Mouse (Mus musculus): ENCODE results near the gene Ank2. TPM values are rescaled to one million over a fixed set of nuclear protein-coding genes. Genes with fewer than 3 reads are reported as not detected.
"Not testable (repeated sequence)": the region's sequence is repeated elsewhere in the genome, so short reads cannot be mapped to it uniquely, and the experiment has no call there.

The Ank2 gene
- polyA plus RNA-seq, 1 experiment = 5.8 TPM

DNA sequence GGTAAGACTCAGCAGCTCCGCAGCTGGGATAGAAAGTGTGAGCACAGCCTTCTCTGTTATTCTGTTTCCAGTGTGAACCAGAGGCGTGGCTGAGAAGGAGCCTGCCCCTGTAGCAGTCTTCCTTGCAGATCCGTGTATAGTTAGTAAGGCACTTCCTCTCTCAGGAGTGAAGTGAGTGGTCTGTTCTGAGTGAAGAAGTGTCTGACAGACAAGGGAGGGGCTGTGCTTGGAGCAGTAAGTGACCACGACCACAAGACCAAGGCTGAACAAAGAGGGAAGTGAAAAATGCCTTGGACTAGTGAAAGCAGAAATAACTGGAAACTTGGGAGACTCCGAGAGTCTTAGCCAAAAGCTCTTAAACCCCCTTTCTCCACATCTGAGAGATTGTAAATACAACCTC is 143.9 kb downstream of the Ank2 start:
- WGBS = 25% methylated on average over 5 of the region's 5 CpGs
- no peaks in the 10 kb centered on the region for H3K4me1 ChIP-seq (ENCODE audit: control insufficient read depth, insufficient read depth, low read length)
- TF ChIP-seq CTCF (IDR thresholded peaks at IDR 0.05; ENCODE audit: insufficient read depth, low read length) (no peak), POLR2A (IDR thresholded peaks at IDR 0.05; ENCODE audit: borderline replicate concordance, extremely low read depth, low read depth, low read length) (no peak)
- H3K4me3 ChIP-seq (replicated peaks; ENCODE audit: extremely low read depth, low read depth, low read length) = no peak overlapping the region
- DNase-seq = no peak

DNA sequence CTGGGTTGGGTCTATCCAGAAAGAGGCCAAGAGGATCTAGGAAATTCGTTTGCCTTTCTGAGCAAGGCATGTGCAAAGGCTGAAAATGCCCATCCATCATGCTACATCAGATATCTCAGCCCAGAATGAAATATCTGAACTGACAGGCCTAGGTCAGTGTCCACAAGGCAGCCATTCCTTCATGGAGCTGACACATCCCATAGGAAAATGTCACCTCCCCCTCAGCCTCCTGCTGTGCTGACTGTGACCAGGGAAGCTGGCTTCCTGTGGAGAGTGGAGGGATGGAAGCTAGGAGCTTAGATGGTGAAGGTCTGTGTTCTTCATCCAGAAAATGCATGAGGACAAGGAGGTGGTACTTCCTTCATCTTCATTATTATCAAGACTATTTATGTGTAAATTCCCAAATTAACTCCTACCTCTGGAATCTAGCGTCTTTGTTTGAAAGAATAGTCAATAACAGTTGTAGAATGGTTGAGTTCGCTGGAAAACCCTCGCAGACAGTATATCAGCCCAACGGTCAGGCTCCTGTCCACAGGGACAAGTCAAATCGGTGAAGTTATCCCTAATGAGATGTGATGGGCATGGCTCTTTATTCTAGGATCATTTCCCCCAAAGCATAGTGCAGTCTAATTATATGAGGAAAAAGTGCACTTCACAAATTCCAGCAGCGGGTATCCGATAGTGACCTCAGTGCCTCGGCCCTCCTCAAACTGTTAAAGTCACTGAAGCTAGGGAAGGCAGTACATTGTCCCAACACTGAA is 148.4 kb downstream of the Ank2 start:
- WGBS = 84% methylated on average over 9 of the region's 9 CpGs

DNA sequence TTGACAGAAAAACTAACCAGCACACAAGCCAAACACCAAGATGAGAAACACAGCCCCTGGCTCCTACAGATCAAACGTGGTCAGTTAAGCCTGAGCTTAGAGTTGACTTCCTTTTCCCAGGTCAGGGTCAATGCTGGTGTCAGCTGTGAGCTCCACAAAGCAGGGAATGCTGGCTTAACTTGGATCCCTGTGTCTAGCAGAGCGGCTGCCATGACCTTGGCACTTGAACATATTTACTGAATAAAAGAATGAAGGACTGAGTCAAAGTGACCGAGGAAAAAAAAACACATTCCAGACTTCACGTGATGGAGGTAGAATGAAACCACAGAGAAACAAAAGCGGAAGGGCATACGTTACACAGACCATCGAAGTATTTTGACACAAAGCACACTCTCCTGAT is 150.2 kb downstream of the Ank2 start:
- no peak for DNase-seq
- Histone ChIP-seq H3K4me3 (replicated peaks; ENCODE audit: extremely low read depth, low read depth, low read length) (no peak overlapping the region), H3K4me1 (ENCODE audit: control insufficient read depth, insufficient read depth, low read length) (no peaks in the 10 kb centered on the region)
- TF ChIP-seq POLR2A (IDR thresholded peaks at IDR 0.05; ENCODE audit: borderline replicate concordance, extremely low read depth, low read depth, low read length) = no peak
- no peak for TF ChIP-seq CTCF (IDR thresholded peaks at IDR 0.05; ENCODE audit: insufficient read depth, low read length)
- 62% methylated on average over 7 of the region's 7 CpGs for whole genome bisulfite sequencing

More for the DNA sequence above, 148.4 kb downstream of the Ank2 start:
- TF ChIP-seq POLR2A (IDR thresholded peaks at IDR 0.05; ENCODE audit: borderline replicate concordance, extremely low read depth, low read depth, low read length) = no peak
- no peak for TF ChIP-seq CTCF (IDR thresholded peaks at IDR 0.05; ENCODE audit: insufficient read depth, low read length)
- Histone ChIP-seq H3K4me3 (replicated peaks; ENCODE audit: extremely low read depth, low read depth, low read length) (no peak overlapping the region), H3K4me1 (ENCODE audit: control insufficient read depth, insufficient read depth, low read length) (no peaks in the 10 kb centered on the region)
- no peak for DNase-seq

DNA sequence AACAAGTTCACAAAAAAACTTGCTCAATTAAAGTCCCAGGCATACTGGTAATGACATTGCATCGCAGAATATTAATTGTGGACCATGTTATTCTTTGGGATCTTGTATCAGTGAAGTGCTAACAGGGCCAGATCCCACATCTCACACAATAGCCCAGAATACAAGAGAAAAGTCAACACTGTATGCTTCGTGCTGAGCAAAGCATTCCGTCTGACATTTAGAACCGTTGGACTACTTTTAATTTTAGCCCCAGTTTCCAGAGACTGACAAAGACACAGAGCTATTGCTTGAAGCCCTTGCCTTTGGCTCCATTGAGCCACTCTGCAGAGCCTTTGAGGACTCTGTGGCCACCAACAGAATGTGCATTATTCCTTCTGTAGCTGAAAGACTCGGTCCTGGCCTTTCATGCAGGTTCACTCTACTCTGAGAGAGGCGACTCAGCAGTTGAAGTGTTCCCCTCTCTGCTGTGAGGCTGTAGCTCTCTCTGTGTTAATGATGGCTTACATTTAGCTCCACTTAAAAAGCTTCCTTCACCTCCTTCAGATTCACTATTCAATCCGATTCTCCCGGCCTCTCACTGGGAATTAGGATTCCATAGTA is 153.2 kb downstream of the Ank2 start:
- TF ChIP-seq POLR2A (IDR thresholded peaks at IDR 0.05; ENCODE audit: borderline replicate concordance, extremely low read depth, low read depth, low read length) = no peak
- no peak for TF ChIP-seq CTCF (IDR thresholded peaks at IDR 0.05; ENCODE audit: insufficient read depth, low read length)
- no peak overlapping the region for H3K4me3 ChIP-seq (replicated peaks; ENCODE audit: extremely low read depth, low read depth, low read length)
- no peak for DNase-seq
- no peaks in the 10 kb centered on the region for H3K4me1 ChIP-seq (ENCODE audit: control insufficient read depth, insufficient read depth, low read length)
- 73% methylated on average over 8 of the region's 8 CpGs for WGBS

DNA sequence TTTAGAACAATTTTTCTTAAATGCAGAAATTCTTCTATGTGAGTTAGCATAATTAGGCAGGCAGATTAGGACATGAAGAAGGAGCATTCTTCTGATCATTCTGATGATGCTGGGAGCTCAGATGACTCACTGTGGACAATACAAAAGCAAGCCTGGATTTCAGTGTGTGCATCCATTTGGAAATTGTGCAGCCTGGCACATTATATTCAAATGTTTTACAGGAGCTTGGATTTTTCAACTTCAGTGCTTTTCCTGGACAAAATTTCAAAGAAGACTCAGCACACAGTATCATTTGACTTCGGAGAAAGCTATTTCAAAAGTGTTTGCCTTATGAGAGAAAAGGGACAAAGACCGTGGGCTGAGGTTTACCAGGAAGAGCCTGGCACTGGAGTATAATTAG is 157.8 kb downstream of the Ank2 start:
- Histone ChIP-seq H3K4me1 (ENCODE audit: control insufficient read depth, insufficient read depth, low read length) (no peaks in the 10 kb centered on the region), H3K4me3 (replicated peaks; ENCODE audit: extremely low read depth, low read depth, low read length) (no peak overlapping the region)
- TF ChIP-seq POLR2A (IDR thresholded peaks at IDR 0.05; ENCODE audit: borderline replicate concordance, extremely low read depth, low read depth, low read length) = no peak
- TF ChIP-seq CTCF (IDR thresholded peaks at IDR 0.05; ENCODE audit: insufficient read depth, low read length) = no peak
- DNase-seq = no peak
- WGBS = 76% methylated on average over 2 of the region's 2 CpGs

DNA sequence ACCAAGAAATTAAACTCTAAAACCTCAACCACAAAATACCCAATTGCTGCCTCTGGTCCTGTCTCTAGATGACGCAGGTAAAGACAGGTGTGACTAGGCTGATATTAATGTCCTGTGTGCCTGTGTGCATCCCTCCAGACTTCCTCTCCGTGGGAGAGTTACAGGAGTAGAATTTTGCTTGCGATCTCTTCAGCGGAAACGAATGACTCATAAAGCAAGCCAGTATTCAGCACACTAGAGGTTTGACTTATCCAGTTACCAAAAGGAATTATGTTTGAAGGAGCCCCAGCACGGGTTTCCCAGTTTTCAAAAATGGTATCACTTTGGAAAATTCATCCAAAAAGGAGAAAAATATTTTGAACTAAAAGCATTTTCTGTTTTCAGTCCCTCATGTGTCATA is 164.3 kb downstream of the Ank2 start:
- no peak for DNase-seq
- TF ChIP-seq POLR2A (IDR thresholded peaks at IDR 0.05; ENCODE audit: borderline replicate concordance, extremely low read depth, low read depth, low read length) (no peak), CTCF (IDR thresholded peaks at IDR 0.05; ENCODE audit: insufficient read depth, low read length) (no peak)
- H3K4me3 ChIP-seq (replicated peaks; ENCODE audit: extremely low read depth, low read depth, low read length) = no peak overlapping the region
- no peaks in the 10 kb centered on the region for H3K4me1 ChIP-seq (ENCODE audit: control insufficient read depth, insufficient read depth, low read length)
- WGBS = 88% methylated on average over 6 of the region's 6 CpGs

DNA sequence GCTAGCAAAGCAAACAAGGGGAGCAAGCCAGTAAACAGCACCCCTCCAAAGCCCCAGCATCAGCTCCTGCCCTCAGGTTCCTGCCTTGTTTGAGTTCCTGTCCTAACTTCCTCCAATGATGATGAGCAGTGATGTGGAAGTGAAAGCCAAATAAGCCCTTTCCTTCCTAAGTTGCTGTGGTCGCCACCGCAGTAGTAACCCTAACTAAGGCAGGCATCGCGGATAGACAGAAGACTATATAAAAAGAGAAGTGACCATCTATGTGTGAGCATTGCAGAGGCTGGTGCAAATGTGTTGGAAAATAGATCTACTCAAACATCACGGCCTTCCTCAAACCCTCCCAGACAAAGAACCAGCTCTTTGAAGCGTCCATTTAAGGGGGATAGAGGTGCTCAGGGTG is 167.6 kb downstream of the Ank2 start:
- no peaks in the 10 kb centered on the region for H3K4me1 ChIP-seq (ENCODE audit: control insufficient read depth, insufficient read depth, low read length)
- H3K4me3 ChIP-seq (replicated peaks; ENCODE audit: extremely low read depth, low read depth, low read length) = no peak overlapping the region
- no peak for DNase-seq
- TF ChIP-seq CTCF (IDR thresholded peaks at IDR 0.05; ENCODE audit: insufficient read depth, low read length) = no peak
- no peak for TF ChIP-seq POLR2A (IDR thresholded peaks at IDR 0.05; ENCODE audit: borderline replicate concordance, extremely low read depth, low read depth, low read length)
- WGBS = 80% methylated on average over 6 of the region's 6 CpGs

DNA sequence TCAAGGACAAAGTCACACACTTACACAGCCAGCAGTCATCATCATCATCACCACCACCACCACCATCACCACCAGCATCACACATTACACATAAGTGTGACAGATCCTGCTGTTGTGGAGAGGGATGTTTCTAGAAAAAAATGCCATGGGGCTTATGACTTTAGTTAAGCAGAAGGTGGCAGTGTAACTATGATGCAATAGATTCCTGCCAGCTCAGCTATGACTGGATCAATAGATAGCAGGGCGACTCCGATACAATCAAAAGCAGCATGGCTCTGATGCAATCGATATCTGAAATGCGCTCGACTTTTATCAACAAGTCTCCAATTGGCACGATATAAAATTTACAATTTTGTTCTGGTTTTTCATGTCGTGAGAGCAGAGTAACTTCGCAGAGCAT is 172.8 kb downstream of the Ank2 start:
- 85% methylated on average over 8 of the region's 8 CpGs for WGBS
- no peaks in the 10 kb centered on the region for H3K4me1 ChIP-seq (ENCODE audit: control insufficient read depth, insufficient read depth, low read length)

DNA sequence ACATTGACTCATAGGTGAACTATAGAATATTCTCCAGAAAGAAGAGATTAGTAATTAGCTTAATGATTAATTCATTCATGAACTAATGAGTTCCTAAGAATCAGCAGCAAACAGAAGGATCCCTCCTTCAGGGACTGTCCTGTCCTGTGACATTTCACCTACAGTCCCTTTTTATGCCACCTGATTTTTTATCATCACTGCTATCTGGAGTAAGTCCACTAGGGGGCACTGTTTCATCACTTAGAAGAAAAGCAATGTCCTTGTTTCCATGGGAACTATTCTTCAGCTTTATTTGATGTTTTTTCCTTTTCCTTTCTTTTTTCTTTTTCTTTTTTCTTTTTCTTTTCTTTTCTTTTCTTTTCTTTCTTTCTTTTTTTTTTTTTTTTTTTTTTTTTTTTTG is 176.3 kb downstream of the Ank2 start:
- H3K4me3 ChIP-seq (replicated peaks; ENCODE audit: extremely low read depth, low read depth, low read length) = no peak overlapping the region
- H3K4me1 ChIP-seq (ENCODE audit: control insufficient read depth, insufficient read depth, low read length) = no peaks in the 10 kb centered on the region
- TF ChIP-seq CTCF (IDR thresholded peaks at IDR 0.05; ENCODE audit: insufficient read depth, low read length) = peak; percentile 42; the same call in 1 of the 2 replicates
- TF ChIP-seq POLR2A (IDR thresholded peaks at IDR 0.05; ENCODE audit: borderline replicate concordance, extremely low read depth, low read depth, low read length) = no peak
- no peak for DNase-seq

More for the DNA sequence above, 172.8 kb downstream of the Ank2 start:
- no peak overlapping the region for H3K4me3 ChIP-seq (replicated peaks; ENCODE audit: extremely low read depth, low read depth, low read length)
- no peak for TF ChIP-seq CTCF (IDR thresholded peaks at IDR 0.05; ENCODE audit: insufficient read depth, low read length)
- TF ChIP-seq POLR2A (IDR thresholded peaks at IDR 0.05; ENCODE audit: borderline replicate concordance, extremely low read depth, low read depth, low read length) = no peak
- no peak for DNase-seq

DNA sequence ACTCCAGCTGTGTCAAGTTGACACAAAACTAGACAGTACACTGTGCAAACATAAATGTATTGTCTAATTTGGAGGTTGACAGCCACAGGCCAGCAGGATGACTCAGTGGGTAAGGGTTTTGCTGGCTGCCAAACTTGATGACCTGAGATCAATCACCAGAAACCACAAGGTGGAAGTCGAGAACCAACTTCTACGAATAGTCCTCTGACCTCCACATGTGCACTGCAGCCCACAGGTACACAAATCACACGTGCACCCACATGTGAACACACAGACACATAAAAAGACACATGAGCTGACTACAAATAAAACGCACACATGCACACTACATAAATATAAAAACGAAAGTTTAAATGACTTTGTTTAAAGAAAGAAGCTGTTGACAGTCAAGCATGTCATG is 177.5 kb downstream of the Ank2 start:
- no peak for TF ChIP-seq POLR2A (IDR thresholded peaks at IDR 0.05; ENCODE audit: borderline replicate concordance, extremely low read depth, low read depth, low read length)
- no peak for TF ChIP-seq CTCF (IDR thresholded peaks at IDR 0.05; ENCODE audit: insufficient read depth, low read length)
- Histone ChIP-seq H3K4me1 (ENCODE audit: control insufficient read depth, insufficient read depth, low read length) (no peaks in the 10 kb centered on the region), H3K4me3 (replicated peaks; ENCODE audit: extremely low read depth, low read depth, low read length) (no peak overlapping the region)
- no peak for DNase-seq
- 30% methylated on average over 5 of the region's 5 CpGs for WGBS

DNA sequence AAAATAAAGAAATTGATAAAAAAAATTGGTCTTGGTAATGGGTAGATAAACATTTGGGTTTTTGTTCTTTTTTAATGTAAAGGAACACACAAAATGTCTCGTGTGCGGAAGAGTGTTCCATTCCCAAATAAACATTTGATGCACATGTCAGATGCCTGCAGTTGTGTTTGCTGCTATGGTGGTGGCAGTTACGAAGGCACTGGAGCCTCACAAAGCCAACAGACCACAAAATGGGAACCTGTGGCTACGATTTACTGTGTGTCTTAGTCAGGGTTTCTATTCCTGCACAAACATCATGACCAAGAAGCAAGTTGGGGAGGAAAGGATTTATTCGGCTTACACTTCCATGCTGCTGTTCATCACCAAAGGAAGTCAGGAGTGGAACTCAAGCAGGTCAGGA is 178.1 kb downstream of the Ank2 start:
- WGBS = 61% methylated on average over 5 of the region's 5 CpGs
- not testable (repeated sequence) for H3K4me1 ChIP-seq (ENCODE audit: control insufficient read depth, insufficient read depth, low read length); H3K4me3 ChIP-seq (replicated peaks; ENCODE audit: extremely low read depth, low read depth, low read length); DNase-seq
